Mouse (Mus musculus) brain, embryonic 14.5 days (tissue): Measurements from ENCODE around the gene Trp73. TPM values are rescaled to one million over a fixed set of nuclear protein-coding genes. Genes with fewer than 3 reads are reported as not detected.
A peak's percentile ranks its signal among the peaks of the same experiment; 100 is the strongest.

Experiments
- DNase-seq: peaks from one replicate; pipeline ENCODE4 v3.0.0-alpha.2; 2011; ENCODE audit warnings: low read depth
- CTCF ChIP-seq: fragments of 200-500 bp; IDR thresholded peaks from 2 replicates; pipeline ENCODE4 v1.5.1; 2012; ENCODE audit warnings: inconsistent platforms, mild to moderate bottlenecking, moderate library complexity, borderline replicate concordance; ENCODE audit not compliant: insufficient read depth, insufficient read length; ENCODE audit errors: extremely low read depth
- POLR2A ChIP-seq: fragments of 200-500 bp; IDR thresholded peaks from 2 replicates; pipeline ENCODE4 v1.6.1; 2012; ENCODE audit warnings: mild to moderate bottlenecking, inconsistent platforms, borderline replicate concordance; ENCODE audit not compliant: poor library complexity, insufficient read depth, insufficient read length, severe bottlenecking; ENCODE audit errors: extremely low read depth
- polyA plus RNA-seq: library from polyadenylated mRNA; depleted of rRNA; stranded (reverse); fragments of >200 nt; gene quantifications from 2 replicates; pipeline ENCODE4 v1.2.3, GENCODE M21; 2012

The Trp73 gene
- polyA plus RNA-seq, 1 experiment: 3.0 TPM

DNA sequence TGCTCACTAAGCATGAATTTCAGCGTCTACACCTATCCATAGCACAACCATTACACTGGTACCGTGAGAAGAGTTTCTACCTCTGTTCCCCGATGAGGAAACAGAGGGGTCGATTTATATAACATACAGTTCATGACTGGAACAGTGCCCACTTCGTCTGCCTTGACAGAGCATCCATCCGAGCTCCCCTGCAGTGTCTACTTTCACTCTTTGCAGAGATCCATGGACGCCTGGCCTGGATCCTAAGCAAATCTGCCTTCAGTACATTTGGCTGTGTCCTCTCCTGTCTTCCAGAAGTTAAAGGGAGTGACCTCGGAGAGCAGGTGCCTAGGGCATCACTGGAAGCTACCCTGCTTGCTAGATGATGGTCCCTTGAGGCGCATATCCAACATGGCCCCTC, 20.8 kb downstream of the Trp73 start:
- no peak for DNase-seq
- TF ChIP-seq CTCF (no peak), POLR2A (no peak)

DNA sequence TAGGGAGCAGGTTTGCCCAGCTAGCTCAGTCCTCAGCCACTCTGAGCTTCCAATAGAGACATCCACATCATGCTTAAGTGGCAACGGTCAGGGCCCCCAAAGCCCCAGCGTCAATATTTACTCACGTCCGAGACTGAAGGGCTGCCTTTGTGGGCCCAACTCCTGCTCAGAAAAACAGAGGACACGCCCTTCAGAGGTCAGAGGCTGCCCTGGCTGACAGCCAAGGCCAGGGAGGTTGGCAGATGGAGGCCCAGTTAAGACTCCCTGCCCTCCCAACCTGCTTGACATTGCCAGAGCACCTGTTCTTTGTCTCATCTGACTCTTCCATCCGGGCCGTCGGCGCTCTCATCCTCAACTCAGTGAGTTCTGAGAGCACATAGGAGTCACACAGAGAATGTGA, 21.2 kb downstream of the Trp73 start:
- TF ChIP-seq POLR2A: no peak
- no peak for TF ChIP-seq CTCF
- DNase-seq: no peak

DNA sequence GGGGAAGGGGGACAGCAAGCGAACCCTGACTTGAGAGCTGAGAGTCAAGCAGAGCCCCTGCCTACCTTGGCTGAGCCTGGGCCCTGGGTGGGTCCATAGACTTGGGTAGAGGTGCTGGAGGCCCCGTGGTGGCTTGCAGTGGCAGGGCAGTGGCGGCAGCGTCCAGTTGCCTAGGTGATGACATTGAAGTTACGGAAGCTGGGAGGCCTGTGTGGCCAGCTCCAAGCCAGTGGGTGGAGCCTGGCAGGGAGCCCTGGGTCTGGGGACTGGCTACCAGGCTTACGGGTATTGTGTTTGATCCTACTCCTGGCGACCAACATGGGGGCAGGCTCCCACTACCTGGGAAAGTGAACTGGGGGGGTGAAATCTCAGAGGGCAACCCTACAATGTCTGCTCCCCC, 23.6 kb downstream of the Trp73 start:
- no peak for DNase-seq
- TF ChIP-seq POLR2A: no peak
- no peak for TF ChIP-seq CTCF

DNA sequence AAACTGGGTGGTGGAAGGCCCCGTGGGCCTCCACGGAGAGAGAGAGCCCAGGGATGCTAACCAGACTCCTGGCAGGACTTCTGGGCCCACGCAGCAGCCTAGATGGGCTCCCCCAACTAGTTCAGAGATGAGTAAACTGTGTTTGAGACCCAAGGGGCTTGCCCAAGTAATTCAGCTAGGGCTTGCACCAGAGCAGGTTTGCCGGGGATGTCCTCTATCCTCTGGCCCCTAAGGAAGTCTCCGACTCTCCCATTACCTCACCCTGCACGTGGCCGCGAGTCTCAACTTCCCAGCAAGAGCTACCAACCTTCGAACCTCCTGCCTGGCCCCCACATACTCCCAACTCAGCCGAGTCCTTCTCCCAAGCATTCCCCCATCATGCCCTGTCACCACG, 30.2 kb downstream of the Trp73 start:
- TF ChIP-seq POLR2A: no peak
- TF ChIP-seq CTCF: no peak
- DNase-seq: no peak

DNA sequence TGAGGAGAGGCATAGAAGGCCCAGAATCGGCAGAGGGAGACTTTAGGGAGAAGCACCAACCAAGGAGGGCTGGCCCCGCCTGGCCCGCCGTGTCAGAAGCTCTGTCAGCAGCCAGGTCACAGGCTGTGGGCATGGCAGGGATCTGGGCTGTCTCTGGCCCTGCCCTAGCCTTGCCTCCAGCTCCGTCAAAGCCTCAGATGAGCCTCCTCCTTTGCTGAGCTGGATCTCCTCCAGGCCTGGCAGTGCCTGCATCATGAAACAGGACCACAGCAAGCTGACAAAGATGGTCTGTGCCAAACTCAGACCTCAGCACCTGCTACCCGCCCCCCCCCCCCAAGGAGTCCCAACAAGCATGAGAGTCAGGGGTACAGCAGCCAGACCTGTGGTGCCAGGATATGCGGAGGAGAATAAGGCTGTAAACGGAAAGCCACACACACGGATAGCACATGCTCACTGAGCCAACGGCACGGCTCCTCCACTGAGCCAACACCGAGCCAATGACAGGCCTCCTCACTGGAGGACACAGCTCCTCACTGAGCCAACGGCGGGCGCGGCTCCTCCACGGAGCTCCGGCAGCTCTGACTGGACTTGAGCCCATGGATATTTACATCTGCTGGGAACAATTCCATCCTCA, 30.7 kb downstream of the Trp73 start:
- DNase-seq: peak; percentile 68
- TF ChIP-seq CTCF: no peak
- no peak for TF ChIP-seq POLR2A

DNA sequence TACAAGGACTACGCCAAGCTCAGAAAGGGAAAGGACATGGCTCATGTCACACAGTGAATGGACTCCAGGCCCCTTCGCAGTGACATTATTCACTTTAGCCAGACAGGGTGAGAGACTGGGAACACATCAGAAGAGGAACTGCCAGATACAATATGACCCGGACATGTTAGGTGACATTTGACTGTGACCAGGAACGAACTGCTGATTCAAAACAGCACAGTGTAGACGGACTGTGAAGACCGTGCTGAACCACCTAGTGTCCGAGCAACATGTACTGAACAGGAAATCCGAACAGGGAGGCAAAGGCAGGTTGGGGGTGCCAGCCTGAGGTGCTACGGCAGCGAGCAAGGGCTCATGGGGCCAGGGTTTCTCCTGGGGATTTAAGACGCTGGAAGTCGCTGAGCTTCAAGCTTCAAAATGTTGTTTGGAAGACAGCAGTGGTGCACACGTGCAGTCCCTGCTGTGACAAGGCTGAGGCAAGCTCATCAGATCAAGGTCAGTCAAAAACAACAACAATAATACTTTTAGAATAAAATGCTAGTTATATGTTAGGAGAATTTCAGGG, 33.4 kb downstream of the Trp73 start:
- DNase-seq: no peak
- TF ChIP-seq CTCF: no peak
- no peak for TF ChIP-seq POLR2A

DNA sequence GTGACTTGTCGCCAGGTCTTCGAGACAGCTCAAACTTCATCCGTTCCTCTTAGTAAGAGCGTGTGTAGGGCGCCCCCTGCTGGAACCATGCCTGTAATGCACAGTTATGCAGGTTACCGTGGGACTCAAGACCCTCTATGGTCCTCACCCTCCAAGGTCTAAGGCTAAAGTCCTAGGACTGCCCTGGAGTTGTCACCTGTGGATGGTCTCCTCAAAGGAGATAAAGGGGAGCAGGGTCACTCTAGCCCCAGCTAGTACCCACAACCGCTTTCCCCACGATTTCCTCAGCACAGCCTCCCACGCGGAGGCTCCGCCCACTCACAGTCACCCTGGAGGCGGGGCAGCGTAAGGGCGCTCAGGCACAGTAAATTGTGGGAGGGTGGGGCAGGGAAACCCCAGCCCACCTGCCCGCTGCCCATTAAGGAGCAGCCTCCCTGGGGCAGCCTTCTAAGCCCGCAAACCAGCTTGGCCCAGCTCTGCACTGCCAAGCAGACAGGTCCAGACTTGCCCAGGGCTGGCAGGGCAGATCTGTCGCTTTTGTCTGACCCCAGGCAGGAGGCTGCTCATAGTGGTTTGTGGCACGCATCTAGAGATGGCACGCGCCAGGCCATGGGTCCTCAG, 34.5 kb downstream of the Trp73 start:
- peak; percentile 77 for DNase-seq
- TF ChIP-seq POLR2A: no peak
- TF ChIP-seq CTCF: peak; percentile 81

DNA sequence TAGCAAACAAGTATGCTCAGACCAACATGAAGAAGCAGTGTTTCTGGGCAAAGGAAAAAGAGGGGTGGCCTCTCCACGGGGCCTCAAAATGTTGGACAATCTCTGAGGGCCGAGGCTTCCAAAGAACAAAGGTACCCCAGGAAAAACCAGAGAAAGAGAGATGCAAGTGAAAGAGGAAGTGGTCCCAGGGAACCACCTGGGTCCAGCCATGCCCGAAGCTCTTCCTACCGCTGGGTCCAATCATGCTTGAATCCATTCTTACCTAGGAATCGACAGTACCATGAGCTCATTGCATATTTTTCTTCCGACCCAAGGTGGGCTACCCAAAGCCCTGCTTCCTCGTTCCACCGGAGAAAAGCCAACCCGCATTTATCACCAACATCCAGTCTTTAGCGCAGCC, 36.1 kb downstream of the Trp73 start:
- no peak for DNase-seq
- TF ChIP-seq POLR2A (no peak), CTCF (no peak)

DNA sequence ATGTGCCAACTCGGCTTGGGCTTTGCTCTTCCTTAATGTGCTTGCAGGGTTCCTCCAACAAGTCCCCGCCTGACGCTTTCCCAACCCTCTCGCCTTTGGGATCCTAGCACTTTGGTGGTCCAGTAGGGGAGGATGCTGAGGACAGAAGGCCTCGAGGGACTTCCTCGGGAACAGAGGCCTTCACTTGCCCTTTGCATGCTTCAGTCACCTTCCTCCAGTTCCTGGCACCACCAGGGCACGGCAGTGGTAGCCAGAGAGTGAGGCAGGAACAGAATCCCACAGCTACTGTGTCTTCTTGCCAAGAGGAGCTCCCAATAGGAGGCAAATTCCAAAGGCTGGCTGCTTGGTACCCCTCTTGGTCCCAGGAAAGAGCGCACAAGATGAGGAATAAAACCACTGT, 36.6 kb downstream of the Trp73 start:
- DNase-seq: no peak
- no peak for TF ChIP-seq POLR2A
- TF ChIP-seq CTCF: no peak

DNA sequence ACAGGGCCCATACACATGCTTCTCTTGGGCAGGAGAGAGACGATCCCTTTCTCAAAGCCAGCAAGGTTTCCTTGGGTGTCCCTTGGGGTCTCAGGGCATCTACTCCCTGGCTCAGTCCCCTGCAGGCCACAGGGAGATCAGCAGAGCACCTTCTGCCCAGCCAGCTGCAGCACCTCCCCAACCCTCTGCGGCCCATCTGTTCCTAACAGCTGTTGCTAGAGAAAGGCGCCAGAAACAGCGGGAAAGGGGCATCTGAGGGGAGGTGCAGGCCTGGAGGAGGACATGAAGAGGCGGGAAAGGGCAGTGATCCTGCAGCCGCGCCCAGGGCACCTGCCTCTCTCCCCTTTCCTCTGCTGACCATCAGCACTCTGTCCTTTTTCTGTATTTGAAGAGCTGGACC, 40.6 kb downstream of the Trp73 start:
- TF ChIP-seq POLR2A (no peak), CTCF (no peak)
- DNase-seq: peak; percentile 10

DNA sequence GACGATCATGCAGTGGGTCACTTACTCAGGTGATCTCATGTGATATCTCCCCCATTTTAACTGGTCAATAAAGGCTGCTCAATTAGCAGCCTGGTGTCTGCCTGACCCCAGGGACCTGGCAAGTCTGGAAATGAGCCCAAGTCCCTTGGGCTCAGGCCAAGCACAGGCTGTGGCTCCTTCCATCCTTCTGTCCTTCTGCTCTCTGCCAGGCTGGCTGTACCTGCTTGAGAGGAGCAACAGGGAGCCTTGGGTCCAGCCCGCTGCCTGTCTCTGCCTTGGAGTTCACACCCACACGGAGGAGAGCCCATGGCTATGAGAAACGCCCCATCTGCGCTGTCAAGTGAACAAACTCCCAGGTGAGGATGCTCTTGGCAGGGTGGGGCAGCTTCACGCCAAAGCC, 43.9 kb downstream of the Trp73 start:
- DNase-seq: no peak
- no peak for TF ChIP-seq POLR2A
- TF ChIP-seq CTCF: no peak

DNA sequence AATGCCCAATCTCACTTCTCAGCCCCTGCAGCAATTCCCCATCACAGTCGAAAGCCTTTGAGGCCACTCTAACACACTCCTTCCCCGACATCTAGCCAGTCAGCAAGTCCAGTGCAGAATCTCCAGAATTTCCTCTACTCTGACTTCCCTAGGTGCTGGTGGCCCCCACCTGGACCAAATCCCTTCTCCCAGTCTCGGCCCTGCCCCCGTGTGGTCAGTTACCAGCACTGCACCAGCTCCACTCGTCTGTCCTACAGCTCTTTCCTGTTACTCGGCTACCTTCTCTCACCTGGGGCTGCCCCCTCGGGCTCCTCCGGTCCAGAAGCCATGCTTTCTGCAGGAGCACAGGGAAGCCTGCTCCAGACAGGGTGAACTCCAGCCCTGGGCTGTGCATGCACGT, 46.8 kb downstream of the Trp73 start:
- no peak for DNase-seq

More for the DNA sequence above, 46.8 kb downstream of the Trp73 start:
- TF ChIP-seq POLR2A (no peak), CTCF (peak; percentile 54; the same call in 1 of the 2 replicates)
